Mouse (Mus musculus) forebrain, embryonic 12.5 days (tissue): ENCODE measurements at regions not wholly inside any gene's neighbourhood (a gene's known extent, or its start where the extent isn't known, plus 50 kb on each side); places are given as distances from the start of the nearest gene placed in this dataset.

Experiments used
- ATAC-seq: fragments of 200-750 bp; cut with Nextera tagmentation; 2 replicates; pipeline ENCODE4 v1.8.0; 2017; ENCODE audit warnings: moderate TSS enrichment; ENCODE audit not compliant: low FRiP score
- H3K27ac ChIP-seq: fragments of 300-500 bp; sonication (generic); 2 replicates; pipeline ENCODE4 v1.5.1; 2016; ENCODE audit warnings: mild to moderate bottlenecking
- H3K27me3 ChIP-seq: fragments of 300-500 bp; sonication (generic); 2 replicates; pipeline ENCODE4 v1.6.1; 2016; ENCODE audit warnings: mild to moderate bottlenecking
- H3K36me3 ChIP-seq: fragments of 300-500 bp; sonication (generic); replicated peaks from 2 replicates; pipeline ENCODE4 v1.6.1; 2016; ENCODE audit warnings: mild to moderate bottlenecking
- H3K4me1 ChIP-seq: fragments of 300-500 bp; sonication (generic); 2 replicates; pipeline ENCODE4 v1.6.1; 2016
- H3K4me2 ChIP-seq: fragments of 300-500 bp; sonication (generic); 2 replicates; pipeline ENCODE4 v1.6.1; 2016; ENCODE audit warnings: mild to moderate bottlenecking, moderate library complexity
- H3K4me3 ChIP-seq: fragments of 300-500 bp; sonication (generic); replicated peaks from 2 replicates; pipeline ENCODE4 v1.5.1; 2016; ENCODE audit warnings: mild to moderate bottlenecking
- H3K9ac ChIP-seq: fragments of 300-500 bp; sonication (generic); 2 replicates; pipeline ENCODE4 v1.6.1; 2016; ENCODE audit warnings: mild to moderate bottlenecking
- H3K9me3 ChIP-seq: fragments of 300-500 bp; sonication (generic); 2 replicates; pipeline ENCODE4 v1.6.1; 2016
- WGBS: fragments of 180-500 bp; shearing (Covaris S2); methylation state at CpG from one replicate; pipeline ENCODE4 v1.1.7; 2016; 5-methylcytosine and 5-hydroxymethylcytosine counted together

GRCm38 (mm10) chr8:7594436-7594835, 1066.6 kb downstream of the Efnb2 start:
- 84% methylated on average over 2 of the region's 2 CpGs for WGBS
- H3K27me3 ChIP-seq = no peaks in the 10 kb centered on the region
- no peak for ATAC-seq
- H3K4me2 ChIP-seq = no peak overlapping the region
- no peaks in the 10 kb centered on the region for H3K9me3 ChIP-seq
- no peak overlapping the region for H3K27ac ChIP-seq
- H3K4me3 ChIP-seq = no peak overlapping the region
- no peaks in the 10 kb centered on the region for H3K4me1 ChIP-seq
- no peak overlapping the region for H3K9ac ChIP-seq
- H3K36me3 ChIP-seq = no peaks in the 10 kb centered on the region

- no peak overlapping the region for H3K27ac ChIP-seq
- H3K9ac ChIP-seq = no peak overlapping the region
- H3K4me2 ChIP-seq = no peak overlapping the region
- H3K4me1 ChIP-seq = no peaks in the 10 kb centered on the region
- ATAC-seq = peak; percentile 46; the same call in 1 of the 2 replicates
- H3K4me3 ChIP-seq = no peak overlapping the region
- no peaks in the 10 kb centered on the region for H3K36me3 ChIP-seq
- H3K27me3 ChIP-seq = no peaks in the 10 kb centered on the region; the same call in 1 of the 2 replicates
- no peaks in the 10 kb centered on the region for H3K9me3 ChIP-seq
- 13% methylated on average over 3 of the region's 3 CpGs for WGBS
Measured at GRCm38 (mm10) chr8:7575641-7576040, 1085.4 kb downstream of the Efnb2 start.

- 83% methylated on average over 2 of the region's 2 CpGs for WGBS
- no peak for ATAC-seq
- no peak overlapping the region for H3K4me2 ChIP-seq
- no peaks in the 10 kb centered on the region for H3K36me3 ChIP-seq
- no peak overlapping the region for H3K4me3 ChIP-seq
- no peaks in the 10 kb centered on the region for H3K27me3 ChIP-seq
- no peak overlapping the region for H3K27ac ChIP-seq
- no peaks in the 10 kb centered on the region for H3K9me3 ChIP-seq
- no peaks in the 10 kb centered on the region for H3K4me1 ChIP-seq
- H3K9ac ChIP-seq = no peak overlapping the region
Measured at GRCm38 (mm10) chr8:7560645-7561044, 1100.4 kb downstream of the Efnb2 start.

GRCm38 (mm10) chr8:7554756-7555155, 1106.3 kb downstream of the Efnb2 start:
- no peak for ATAC-seq
- 83% methylated on average over 3 of the region's 3 CpGs for WGBS
- H3K27ac ChIP-seq = no peak overlapping the region

More at GRCm38 (mm10) chr8:7554756-7555155, 1106.3 kb downstream of the Efnb2 start:
- Histone ChIP-seq H3K9ac (no peak overlapping the region), H3K36me3 (no peaks in the 10 kb centered on the region), H3K4me2 (no peak overlapping the region), H3K9me3 (no peaks in the 10 kb centered on the region), H3K4me1 (no peaks in the 10 kb centered on the region), H3K4me3 (no peak overlapping the region), H3K27me3 (no peaks in the 10 kb centered on the region)
